Mouse (Mus musculus): ENCODE measurements around the gene Icam2. TPM values are rescaled to one million over a fixed set of nuclear protein-coding genes. Genes with fewer than 3 reads are reported as not detected.
A peak's percentile ranks its signal among the peaks of the same experiment; 100 is the strongest.
"Not testable (repeated sequence)": the region's sequence is repeated elsewhere in the genome, so short reads cannot be mapped to it uniquely, and the experiment has no call there.

Gene Icam2
- total RNA-seq (2021): 1 to 10 TPM; 2.4 to 3.1 TPM
- long read RNA-seq, partial matches to known transcripts: 0 of 2 reads
- long read RNA-seq, other reads (novel, unspliced or antisense): 0 of 2 reads

DNA sequence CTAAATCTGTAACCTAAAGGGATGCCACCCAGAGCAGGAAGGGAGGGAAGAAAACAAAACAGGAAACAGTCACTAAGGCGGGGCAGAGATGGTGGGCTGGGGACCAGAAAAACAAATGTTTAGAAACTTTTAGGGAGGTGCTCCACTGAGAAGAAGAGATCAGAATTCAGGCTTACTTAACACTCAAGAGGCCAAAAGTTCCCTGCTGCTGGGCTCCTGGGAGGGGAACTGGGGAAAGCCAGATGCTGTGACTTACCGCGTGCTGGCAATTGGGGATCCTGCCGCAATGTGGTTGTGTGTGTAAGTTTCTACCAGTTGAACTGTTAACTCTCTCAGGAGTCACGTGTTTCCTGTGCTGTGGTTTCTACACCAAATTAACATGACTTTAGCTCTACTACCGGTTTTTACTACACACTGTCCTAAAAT is at the start of gene Icam2:
Gene Icam2, minus strand, starts transcription at position 285 of the 426 bp plus-strand sequence.
- no peak for DNase-seq (ENCODE audit: low spot score in 2 of 2)

DNA sequence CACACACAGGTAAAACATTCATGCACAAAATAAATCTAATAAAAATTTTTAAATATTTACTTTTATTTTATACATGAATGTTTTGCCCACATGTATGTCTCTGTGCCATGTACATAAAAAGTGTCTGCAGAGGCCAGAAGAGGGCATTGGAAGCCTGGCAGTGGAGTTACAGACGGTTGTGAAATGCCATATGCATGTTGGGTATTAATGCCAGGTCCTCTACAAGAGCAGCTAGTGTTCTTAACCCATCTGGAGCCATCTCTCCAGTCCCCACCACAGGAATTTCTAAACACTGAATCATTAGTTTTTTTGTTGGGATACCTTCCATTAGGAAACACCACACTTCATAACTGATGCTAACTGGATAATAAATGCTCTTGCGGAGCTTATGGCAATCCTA is 49.7 kb upstream of the Icam2 start:
- DNase-seq (ENCODE audit: low spot score in 2 of 2): no peak

DNA sequence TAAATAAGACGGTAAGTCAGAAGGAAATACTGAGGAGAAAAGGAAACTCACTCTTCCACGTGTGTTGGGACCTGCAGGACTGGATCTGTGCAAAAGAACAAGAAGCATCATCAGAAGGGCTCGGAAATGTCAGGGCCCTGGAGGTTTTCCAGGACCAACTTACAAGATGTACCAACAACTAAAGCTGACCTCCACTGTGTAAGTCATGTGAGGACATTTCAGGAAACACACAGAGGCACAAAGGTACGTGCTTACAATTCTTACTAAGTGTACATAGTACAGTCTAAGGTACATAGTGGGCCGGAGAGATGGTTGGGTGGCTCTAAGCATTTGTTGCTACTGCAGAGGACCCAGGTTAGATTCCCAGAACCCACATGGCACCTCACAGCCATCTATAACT is 49.2 kb upstream of the Icam2 start:
- no peak for DNase-seq (ENCODE audit: low spot score in 2 of 2)

DNA sequence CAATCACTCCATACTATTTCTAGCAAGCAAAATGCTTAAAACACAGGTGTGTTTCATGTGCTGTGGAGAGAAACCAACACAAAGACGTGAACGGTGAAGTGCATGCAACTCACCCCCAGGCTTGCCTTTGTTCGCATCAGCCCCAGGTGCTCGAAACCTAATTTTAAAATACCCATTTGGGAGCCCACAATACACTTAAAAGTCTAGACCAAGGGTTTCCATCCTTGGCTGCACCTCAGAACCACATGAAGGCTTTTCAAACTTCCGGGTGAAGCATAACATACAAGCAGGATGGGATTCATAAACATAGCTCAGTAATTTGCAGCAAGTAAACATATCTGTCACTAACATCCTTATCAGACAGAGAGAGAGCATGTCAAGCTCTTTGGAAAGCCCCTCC is 42.5 kb upstream of the Icam2 start:
- DNase-seq (ENCODE audit: low spot score in 2 of 2): no peak

DNA sequence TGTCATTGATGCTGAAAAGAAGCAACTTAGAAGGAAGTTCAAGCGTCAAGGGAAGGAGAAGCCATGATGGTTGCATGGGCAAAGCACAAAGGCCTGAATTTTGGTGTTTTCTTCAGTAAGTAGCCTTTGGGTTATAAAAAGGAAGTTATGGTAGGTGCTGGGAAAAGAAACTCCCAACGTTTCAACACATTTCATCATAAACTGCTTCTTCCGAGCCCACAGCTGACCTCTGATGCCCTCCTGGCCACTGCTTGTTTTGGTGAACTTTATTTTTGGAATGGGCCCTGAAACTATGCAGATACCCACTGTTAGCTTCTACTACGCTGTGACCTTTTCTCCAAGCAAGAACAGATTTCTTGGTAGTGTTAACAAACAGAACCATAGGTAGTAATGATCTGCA is 41.8 kb upstream of the Icam2 start:
- no peak for DNase-seq (ENCODE audit: low spot score in 2 of 2)

DNA sequence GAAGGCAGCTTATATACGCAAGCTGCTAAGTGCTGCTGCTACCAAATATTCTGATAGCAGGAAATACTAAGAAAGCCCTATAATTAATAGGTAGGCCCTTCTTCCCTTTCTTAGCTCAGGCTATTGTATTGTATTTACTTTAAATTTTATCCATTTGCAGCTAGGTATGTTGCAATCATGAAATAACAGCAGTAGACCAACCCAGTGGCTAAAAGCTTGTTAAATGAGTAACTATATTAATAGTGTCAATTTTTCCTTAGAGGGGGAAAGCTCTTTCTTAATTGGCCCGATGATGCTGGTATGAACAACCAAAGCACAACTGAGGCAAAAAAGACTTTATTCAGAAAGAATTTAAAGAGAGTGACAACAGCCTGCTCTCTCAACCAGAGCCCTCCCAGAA is 40.7 kb upstream of the Icam2 start:
- DNase-seq (ENCODE audit: low spot score in 2 of 2): no peak

DNA sequence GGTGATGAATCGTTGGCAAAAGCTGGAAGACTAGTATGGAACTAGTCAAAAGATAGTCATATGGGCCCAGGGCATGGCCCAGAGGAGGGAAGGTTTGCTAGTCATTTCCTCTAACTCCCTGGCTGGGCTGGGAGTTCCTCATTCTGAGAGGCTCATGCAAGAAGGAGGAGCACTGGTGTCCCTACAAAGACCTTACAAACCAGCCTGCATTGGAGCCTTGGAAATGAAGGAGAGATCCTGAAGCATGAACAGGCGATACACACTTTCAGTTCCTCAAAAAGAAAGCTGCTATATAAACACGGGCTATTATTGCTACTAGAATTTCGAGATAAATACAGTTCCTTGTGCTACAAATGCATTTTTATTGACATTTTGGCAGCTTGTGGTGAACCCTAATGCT is 40.2 kb upstream of the Icam2 start:
- no peak for DNase-seq (ENCODE audit: low spot score in 2 of 2)

DNA sequence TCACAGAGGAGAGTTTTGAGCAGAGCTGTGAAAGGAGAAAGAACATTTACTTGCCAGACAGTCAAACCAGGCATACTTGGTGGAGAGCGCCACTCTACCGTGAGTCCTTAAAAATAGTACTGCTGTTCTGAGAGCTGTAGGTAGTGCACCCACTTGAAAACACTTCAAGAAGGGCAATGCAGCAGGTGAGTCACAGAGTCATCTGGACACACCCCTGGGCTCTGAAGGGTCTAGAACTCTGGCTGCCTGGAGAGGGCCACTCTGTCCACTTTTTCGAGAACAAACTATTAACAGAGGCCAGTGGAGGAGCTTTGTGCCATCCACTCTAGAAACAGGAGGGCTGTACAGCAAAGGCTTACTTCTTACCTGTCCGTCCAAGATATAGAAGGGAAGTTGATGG is 38.6 kb upstream of the Icam2 start:
- no peak for DNase-seq (ENCODE audit: low spot score in 2 of 2)

DNA sequence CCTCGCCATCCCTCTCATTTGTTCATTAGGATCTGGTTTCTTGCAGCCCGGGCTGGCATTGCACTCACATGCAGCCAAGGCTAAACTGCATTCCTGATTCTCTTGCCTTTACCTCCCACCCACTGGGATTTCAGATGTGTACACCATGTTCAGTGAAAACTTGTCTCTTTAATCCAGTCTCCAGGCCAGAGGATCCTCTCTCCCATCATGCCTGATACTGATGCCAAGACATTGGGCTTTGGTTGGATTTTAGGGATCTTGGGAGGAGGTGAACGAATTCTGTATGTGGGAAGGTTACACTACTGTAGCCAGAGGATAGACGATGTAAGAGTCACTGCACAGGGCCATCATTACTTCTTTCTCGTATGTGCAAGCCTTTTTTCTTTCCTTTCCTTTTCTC is 37.3 kb upstream of the Icam2 start:
- DNase-seq (ENCODE audit: low spot score in 2 of 2): no peak

DNA sequence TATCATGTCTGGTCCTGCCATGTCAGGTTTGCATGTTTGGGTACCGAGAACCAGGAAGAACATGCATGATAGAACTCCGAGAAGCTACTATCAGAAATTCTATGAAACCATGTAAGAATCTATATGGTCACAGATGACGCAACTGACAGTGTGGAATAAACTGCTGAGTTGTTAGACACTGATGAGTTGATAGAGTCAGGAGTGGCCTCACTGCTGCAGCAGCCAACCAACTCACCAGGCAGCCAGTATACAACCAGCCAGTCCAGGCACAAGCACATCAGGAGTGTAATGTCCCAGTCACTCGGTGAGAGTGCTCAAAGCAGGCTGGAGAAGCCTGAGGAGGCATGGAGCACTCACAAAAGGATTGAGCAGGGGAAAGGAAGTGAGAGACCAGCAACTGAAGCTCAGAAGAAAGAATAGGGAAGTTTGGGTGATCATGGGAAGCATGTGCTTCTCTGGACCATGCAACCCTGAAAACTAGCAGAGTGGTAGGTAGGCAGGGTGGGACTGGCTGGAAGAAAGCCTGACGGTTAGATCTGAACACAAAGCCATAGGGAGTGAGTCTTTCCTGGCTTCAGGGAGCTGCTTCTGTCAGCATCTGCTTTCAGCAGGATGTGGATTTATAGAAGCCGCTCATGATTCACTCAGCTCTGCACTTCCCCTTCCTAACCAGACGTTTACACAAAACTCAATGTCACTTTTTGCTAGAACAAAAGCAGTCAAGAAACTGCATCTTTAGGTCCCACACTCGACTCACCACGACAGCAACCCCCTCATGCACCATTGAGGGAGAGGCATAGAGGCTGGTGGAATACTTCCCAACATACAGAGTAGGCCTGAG is 31.6 kb upstream of the Icam2 start:
- no peak for DNase-seq (ENCODE audit: low spot score in 2 of 2)

DNA sequence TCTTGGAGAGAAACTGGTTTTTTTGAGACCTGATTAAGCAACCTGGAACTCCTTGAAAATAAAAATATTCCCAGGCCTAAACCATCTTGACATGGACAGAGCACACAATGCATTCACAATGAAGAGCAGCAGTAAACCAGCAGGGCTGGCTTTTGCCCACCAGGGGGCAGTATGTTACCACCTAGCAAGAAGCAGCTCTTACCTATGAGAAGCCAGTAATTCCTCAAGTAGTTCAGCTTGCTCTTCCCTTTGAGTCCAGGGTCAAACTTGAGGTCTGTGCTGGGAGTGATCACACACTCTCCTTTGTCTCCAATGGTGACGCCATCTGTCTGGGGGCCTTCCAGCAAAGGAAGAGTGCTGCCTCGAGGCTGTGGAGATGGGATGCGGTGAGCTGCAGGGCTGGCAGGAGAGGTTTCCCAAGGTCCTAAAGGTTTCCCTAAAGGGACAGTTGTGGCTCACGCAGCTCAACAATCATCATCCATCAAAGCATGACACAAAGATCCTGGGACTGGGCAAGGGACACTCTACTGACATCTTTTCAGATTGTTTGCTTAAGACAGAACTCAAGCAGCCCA is 30.8 kb upstream of the Icam2 start:
- DNase-seq (ENCODE audit: low spot score in 2 of 2): peak; percentile 48 to 92

DNA sequence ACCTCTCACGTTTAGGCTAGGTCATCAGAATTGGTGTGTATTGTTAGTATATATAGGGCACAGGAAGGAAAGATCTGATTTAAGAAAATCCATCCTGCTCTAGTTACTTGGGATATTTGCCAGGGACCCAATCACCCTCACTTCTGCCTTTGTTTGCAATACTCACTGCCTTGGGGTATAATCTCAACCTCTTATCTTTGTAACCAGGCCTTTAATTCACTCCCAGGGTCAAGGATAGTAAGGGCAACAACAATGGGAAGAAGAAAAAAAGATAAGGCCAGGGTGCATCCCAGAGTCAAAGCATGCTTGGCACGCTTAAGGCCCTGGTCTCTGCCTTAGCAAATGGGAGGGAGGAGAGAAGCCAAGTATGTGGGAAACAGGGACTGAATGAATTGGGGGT is 30.0 kb upstream of the Icam2 start:
- no peak for DNase-seq (ENCODE audit: low spot score in 2 of 2)

DNA sequence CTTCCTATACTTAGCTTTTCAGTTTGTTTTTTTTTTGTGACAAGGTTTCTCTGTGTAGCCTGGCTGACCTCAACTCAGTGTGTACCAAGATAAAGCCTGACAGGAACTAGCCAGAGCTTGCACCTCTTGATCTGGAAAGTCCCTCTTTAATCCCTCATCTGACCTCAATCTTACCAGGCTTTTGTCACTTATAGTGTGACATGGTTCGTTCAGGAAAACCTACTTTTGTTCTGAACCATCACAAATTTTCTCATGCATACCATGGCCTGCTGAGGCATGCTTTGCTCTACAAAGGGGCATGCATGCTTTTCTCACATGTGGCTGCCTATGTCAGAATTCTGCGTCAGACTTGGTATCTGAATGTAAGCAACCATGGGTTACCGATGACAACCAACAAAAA is 28.5 kb upstream of the Icam2 start:
- no peak for DNase-seq (ENCODE audit: low spot score in 2 of 2)

DNA sequence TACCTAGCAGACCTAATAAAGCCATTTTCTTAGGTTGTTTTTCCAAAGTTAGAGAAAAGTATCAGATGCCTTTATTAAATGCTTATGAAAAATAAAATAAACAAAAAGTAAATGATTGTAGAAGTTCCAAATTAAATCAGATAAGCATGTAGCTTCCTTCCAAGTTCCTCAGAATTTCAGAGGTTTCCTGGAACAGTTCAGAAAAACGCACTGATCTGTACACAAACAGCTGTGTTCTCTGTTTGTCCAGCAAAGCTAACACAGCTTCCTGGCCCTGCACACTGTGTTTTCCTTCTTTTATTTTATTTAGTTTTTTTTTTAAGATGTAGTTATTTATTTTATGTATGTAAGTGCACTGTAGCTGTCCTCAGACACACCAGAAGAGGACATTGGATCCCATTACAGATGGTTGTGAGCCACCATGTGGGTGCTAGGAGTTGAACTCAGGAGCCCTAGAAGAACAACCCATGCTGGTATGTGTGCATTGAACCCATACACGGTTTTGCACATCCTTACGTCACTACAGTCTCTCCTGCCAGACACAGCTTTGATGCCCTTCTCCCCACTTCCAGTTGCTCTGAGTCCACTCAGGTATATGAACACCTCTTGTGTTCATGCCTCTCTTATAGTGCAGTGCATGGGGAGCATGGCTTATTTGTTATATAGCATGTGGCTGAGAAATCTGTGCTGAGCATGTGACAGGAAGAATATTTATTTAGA is 24.9 kb upstream of the Icam2 start:
- DNase-seq (ENCODE audit: low spot score in 2 of 2): no peak

DNA sequence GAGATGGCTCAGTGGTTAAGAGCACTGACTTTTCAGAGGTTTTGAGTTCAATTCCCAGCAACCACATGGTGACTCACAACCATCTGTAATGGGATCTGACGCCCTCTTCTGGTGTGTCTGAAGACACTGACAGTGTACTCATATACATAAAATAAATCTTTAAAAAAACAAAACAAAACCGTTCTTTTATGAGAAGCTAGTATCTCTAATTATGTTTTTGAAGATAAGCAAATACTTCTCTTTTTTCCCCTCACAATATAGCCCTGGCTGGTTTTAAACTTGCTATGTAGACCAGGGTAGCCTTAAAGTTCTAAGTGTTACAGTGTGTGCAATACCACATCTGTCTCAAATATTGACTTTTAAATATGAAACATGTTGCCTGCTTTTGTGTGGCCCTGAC is 23.3 kb upstream of the Icam2 start:
- no peak for DNase-seq (ENCODE audit: low spot score in 2 of 2)

DNA sequence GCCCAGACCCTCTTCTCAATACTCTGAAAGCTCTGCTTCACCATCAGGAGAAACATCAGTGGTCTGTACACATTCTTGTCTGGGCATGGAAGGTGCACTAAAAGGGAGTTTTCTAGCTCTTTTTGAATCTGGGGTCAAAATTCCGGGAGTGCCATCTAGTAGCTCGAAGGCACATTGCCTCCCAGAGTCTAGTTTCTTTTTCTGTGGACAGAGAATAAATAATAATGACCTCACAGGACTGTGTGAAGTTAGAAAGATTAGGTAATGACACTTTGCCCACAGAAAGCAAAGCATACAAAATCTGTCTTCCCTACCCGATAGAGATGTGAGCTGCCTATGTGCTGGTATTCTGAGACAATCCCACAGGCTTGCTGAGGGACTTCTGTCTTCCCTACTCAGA is 22.6 kb upstream of the Icam2 start:
- DNase-seq (ENCODE audit: low spot score in 2 of 2): no peak

DNA sequence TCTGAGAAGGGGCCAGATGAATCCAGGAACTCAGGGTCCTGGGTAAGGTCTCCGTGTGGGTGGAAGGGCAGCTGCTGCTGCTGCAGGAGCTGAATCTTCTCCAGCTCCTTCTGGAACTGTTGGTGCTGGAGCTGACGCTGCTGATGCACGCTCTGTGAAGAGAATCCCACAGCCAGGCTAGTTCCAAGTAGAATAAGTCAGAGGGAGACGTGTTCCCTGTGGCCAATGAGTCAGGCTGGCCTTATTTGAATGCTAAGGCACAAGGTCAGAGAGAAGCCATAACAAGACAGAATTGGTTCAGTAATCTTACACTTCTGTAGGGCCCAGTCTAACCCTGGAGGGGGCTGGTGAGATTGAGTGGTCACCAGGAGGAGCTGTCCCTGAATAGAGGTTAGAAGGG is 22.1 kb upstream of the Icam2 start:
- no peak for DNase-seq (ENCODE audit: low spot score in 2 of 2)

DNA sequence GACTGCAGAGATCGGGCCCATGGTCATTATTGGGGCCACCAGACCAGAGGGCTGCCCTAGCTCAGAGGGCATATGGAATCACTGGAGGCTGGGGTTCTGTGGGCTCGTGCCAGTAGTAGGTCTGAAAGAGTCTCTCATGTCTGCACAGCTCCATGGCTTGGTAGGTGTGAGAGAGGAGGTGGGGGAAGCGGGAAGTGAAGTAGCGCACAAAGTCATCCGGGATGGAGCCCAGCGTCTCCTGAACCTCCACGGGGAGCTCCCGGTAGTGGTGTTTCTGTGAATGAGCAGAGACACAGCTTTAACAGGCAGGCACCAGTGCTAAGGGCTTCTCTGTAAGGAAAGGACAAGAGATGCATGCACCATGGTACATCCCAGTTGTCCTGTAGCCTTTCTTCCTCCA is 10.6 kb upstream of the Icam2 start:
- no peak for DNase-seq (ENCODE audit: low spot score in 2 of 2)

DNA sequence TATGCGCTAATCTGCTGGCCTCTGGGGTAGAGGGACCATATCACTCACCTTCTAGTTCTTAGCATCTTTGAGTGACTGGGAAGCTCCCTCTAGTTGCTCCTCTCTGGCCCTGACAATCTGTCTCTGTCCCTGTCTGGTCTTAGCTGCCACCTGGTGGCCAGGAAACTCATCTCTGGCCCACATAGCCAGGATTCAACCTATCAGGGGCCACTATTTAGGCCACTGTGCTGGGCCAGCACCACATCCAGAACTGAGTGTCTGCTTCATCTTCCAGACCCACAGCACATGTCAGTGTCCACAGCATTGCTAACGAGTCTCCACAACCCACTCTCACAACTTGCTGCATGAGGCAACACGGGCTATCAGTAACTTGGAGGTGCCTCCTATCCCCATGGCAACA is 9.8 kb upstream of the Icam2 start:
- DNase-seq (ENCODE audit: low spot score in 2 of 2): no peak

DNA sequence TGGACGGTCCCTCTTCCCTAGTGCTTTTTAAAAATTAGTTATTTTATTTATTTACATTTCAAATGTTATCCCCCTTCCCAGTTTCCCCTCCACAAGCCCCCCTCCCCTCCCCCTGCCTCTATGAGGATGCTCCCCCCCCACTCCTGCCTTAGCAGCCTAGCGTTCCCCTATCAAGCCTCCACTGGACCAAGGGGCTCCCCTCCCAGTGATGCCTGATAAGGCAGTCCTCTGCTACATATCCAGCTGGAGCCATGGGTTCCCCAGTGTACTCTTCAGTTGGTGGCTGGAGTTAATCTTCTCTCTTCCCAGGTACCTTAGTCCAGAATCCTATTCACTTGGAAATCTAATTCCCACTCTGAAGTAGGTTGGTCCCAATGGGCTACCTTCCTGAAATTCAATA is 6.2 kb upstream of the Icam2 start:
- DNase-seq (ENCODE audit: low spot score in 2 of 2): not testable (repeated sequence)

DNA sequence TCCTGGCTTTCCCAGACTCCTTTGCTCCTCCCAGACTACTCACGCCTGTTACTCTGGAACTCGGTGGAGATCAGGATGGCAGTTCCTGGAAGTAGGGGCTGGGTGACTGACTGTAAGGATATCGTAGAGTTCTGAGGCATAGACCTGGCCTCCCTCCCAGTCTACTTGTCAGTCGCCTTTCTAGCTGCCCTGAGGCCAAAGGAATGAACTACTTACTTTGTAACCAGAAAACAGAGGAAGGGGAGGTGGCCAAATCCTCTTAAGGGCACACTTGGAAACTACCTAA is 5.4 kb upstream of the Icam2 start:
- DNase-seq (ENCODE audit: low spot score in 2 of 2): no peak

DNA sequence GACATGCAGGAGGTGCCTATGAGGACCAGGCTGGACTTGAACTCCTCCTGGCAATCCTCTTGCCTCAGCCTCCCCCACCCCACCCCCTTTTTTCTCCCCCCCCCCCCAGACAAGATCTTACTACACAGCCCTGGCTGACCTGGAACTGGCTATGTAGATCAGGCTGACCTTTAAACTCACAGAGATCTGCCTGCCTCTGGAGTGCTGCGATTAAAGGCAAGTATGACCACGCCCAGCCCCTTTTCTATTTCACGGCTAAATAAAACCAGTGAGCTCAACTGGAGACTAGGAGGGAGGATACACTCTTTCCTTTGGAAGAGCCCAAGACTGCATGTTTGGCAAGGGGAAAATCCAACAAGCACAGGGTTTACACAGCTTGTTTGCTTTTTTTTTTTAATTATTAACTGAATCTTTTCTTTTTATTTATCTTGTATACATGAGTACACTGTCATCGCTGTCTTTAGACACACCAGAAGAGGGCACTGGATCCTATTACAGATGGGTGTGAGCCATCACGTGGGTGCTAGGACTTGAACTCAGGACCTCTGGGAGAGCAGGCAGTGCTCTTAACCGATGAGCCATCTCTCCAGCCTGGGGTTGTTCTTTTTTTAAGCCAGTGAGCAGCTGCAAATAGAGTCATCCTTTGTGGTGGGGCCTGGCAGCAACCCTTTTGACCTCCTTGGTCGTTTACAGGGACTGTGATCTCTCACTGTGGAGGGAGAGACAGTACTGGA is 4.9 kb upstream of the Icam2 start:
- DNase-seq (ENCODE audit: low spot score in 2 of 2): no peak

Measured in layer of hippocampus, adult 18-20 months (tissue).